Mouse (Mus musculus) hindbrain, postnatal 0 days (tissue): ENCODE measurements around the gene Hspb2. TPM values are rescaled to one million over a fixed set of nuclear protein-coding genes. Genes with fewer than 3 reads are reported as not detected.

Experiments used
- ATAC-seq: fragments of 200-750 bp; cut with Nextera tagmentation; 2 replicates; pipeline ENCODE4 v1.8.0; 2017; ENCODE audit warnings: mild to moderate bottlenecking, moderate TSS enrichment, moderate library complexity
- DNase-seq: peaks from one replicate; pipeline ENCODE4 v3.0.0-alpha.2; 2015; ENCODE audit warnings: low spot score
- H3K27ac ChIP-seq: fragments of 300-500 bp; sonication (generic); 2 replicates; pipeline ENCODE4 v1.5.1; 2014; ENCODE audit warnings: mild to moderate bottlenecking
- H3K27me3 ChIP-seq: fragments of 300-500 bp; sonication (generic); 2 replicates; pipeline ENCODE4 v1.6.1; 2014; ENCODE audit warnings: low read length, mixed read lengths; ENCODE audit not compliant: insufficient read depth
- H3K36me3 ChIP-seq: fragments of 300-500 bp; sonication (generic); 2 replicates; pipeline ENCODE4 v1.6.1; 2014; ENCODE audit warnings: low read length, mixed read lengths; ENCODE audit not compliant: insufficient read depth
- H3K4me1 ChIP-seq: fragments of 300-500 bp; sonication (generic); 2 replicates; pipeline ENCODE4 v1.6.1; 2014; ENCODE audit warnings: antibody characterized with exemption, low read length, mixed read lengths; ENCODE audit not compliant: insufficient read depth
- H3K4me2 ChIP-seq: fragments of 300-500 bp; sonication (generic); 2 replicates; pipeline ENCODE4 v1.6.1; 2014; ENCODE audit warnings: low read depth, mild to moderate bottlenecking, low read length, moderate library complexity, mixed read lengths
- H3K4me3 ChIP-seq: fragments of 300-500 bp; sonication (generic); 2 replicates; pipeline ENCODE4 v1.5.1; 2014; ENCODE audit warnings: low read length
- H3K9ac ChIP-seq: fragments of 300-500 bp; sonication (generic); replicated peaks from 2 replicates; pipeline ENCODE4 v1.6.1; 2014; ENCODE audit warnings: mild to moderate bottlenecking, low read length, moderate library complexity, mixed read lengths
- H3K9me3 ChIP-seq: fragments of 300-500 bp; sonication (generic); 2 replicates; pipeline ENCODE4 v1.6.1; 2016; ENCODE audit warnings: low read length, mixed read lengths
- CTCF ChIP-seq: IDR thresholded peaks from 2 replicates; pipeline ENCODE4 v1.5.1; 2016; ENCODE audit warnings: antibody characterized with exemption, control low read depth, low read depth
- WGBS: fragments of 180-500 bp; shearing (Covaris S2); extraction: QIAGEN DNeasy Blood & Tissue Kit; methylation state at CpG from one replicate; pipeline ENCODE4 v1.1.7; 2014; 5-methylcytosine and 5-hydroxymethylcytosine counted together
- polyA plus RNA-seq: library from polyadenylated mRNA; unstranded; fragments of >200 nt; fragmentation: Nextera tagmentation; extraction: Ambion mirVana; gene quantifications from 2 replicates; pipeline ENCODE4 v1.2.1, GENCODE M21; 2015
- total RNA-seq: library from RNA; depleted of rRNA; stranded (reverse); fragments of >200 nt; gene quantifications from 2 replicates; pipeline ENCODE4 v1.2.3, GENCODE M21; 2014; rRNA removed

Hspb2 gene
- total and polyA plus RNA-seq, 2 experiments from 2014 or later = 2.9 to 5.4 TPM

- DNase-seq = no peak
Observed at GRCm38 (mm10) chr9:50721061-50721460, 31.1 kb downstream of the Hspb2 start.

GRCm38 (mm10) chr9:50718878-50719277 lies 33.3 kb downstream of the Hspb2 start:
- Histone ChIP-seq H3K4me2 (no peak overlapping the region), H3K4me3 (no peak overlapping the region), H3K36me3 (no peaks in the 10 kb centered on the region), H3K27me3 (no peaks in the 10 kb centered on the region), H3K4me1 (peaks cover 12% of the 10 kb centered on the region; the same call in 1 of the 2 replicates), H3K9ac (no peak overlapping the region), H3K9me3 (no peaks in the 10 kb centered on the region), H3K27ac (no peak overlapping the region)
- DNase-seq (no peak), ATAC-seq (no peak)
- no peak for TF ChIP-seq CTCF
- 80% methylated on average over 4 of the region's 4 CpGs for WGBS

More at GRCm38 (mm10) chr9:50721061-50721460, 31.1 kb downstream of the Hspb2 start:
- H3K9me3 ChIP-seq = no peaks in the 10 kb centered on the region
- ATAC-seq = no peak
- H3K27me3 ChIP-seq = no peaks in the 10 kb centered on the region
- H3K4me2 ChIP-seq = no peak overlapping the region
- H3K4me3 ChIP-seq = no peak overlapping the region
- no peaks in the 10 kb centered on the region for H3K36me3 ChIP-seq
- 33% methylated on average over 12 of the region's 12 CpGs for WGBS
- H3K9ac ChIP-seq = no peak overlapping the region
- H3K27ac ChIP-seq = no peak overlapping the region
- no peak for TF ChIP-seq CTCF
- H3K4me1 ChIP-seq = peaks cover 21% of the 10 kb centered on the region

- no peak overlapping the region for H3K4me3 ChIP-seq
- no peak for DNase-seq
- H3K36me3 ChIP-seq = no peaks in the 10 kb centered on the region
- no peaks in the 10 kb centered on the region for H3K4me1 ChIP-seq
- H3K9me3 ChIP-seq = no peaks in the 10 kb centered on the region
- no peaks in the 10 kb centered on the region for H3K27me3 ChIP-seq
- ATAC-seq = no peak
- no peak overlapping the region for H3K4me2 ChIP-seq
- no peak overlapping the region for H3K27ac ChIP-seq
- no peak overlapping the region for H3K9ac ChIP-seq
- 65% methylated on average over 4 of the region's 4 CpGs for WGBS
- no peak for TF ChIP-seq CTCF
Observed at GRCm38 (mm10) chr9:50714188-50714587, 38.0 kb downstream of the Hspb2 start.

- Histone ChIP-seq H3K27ac (no peak overlapping the region), H3K4me2 (no peak overlapping the region), H3K36me3 (peaks cover 7% of the 10 kb centered on the region; the same call in 1 of the 2 replicates), H3K9me3 (no peaks in the 10 kb centered on the region), H3K4me1 (no peaks in the 10 kb centered on the region), H3K4me3 (no peak overlapping the region), H3K9ac (no peak overlapping the region), H3K27me3 (no peaks in the 10 kb centered on the region)
- no peak for TF ChIP-seq CTCF
- 88% methylated on average over 4 of the region's 4 CpGs for WGBS
- ATAC-seq = no peak
- DNase-seq = no peak
Observed at GRCm38 (mm10) chr9:50711337-50711736, 40.8 kb downstream of the Hspb2 start.

GRCm38 (mm10) chr9:50709108-50709507 lies 43.0 kb downstream of the Hspb2 start:
- TF ChIP-seq CTCF = peak; percentile 70
- peaks cover 7% of the 10 kb centered on the region; the same call in 1 of the 2 replicates for H3K36me3 ChIP-seq

GRCm38 (mm10) chr9:50704907-50705306 lies 47.2 kb downstream of the Hspb2 start:
- peaks cover 10% of the 10 kb centered on the region for H3K36me3 ChIP-seq
- H3K9ac ChIP-seq = no peak overlapping the region
- H3K4me2 ChIP-seq = no peak overlapping the region
- no peaks in the 10 kb centered on the region for H3K27me3 ChIP-seq
- no peak overlapping the region for H3K4me3 ChIP-seq
- DNase-seq = no peak
- ATAC-seq = no peak
- H3K27ac ChIP-seq = no peak overlapping the region
- no peaks in the 10 kb centered on the region for H3K9me3 ChIP-seq
- no peak for TF ChIP-seq CTCF
- 50% methylated on average over 6 of the region's 6 CpGs for WGBS
- H3K4me1 ChIP-seq = no peaks in the 10 kb centered on the region

More at GRCm38 (mm10) chr9:50709108-50709507, 43.0 kb downstream of the Hspb2 start:
- no peak overlapping the region for H3K4me2 ChIP-seq
- peak; percentile 63 for DNase-seq
- H3K4me1 ChIP-seq = no peaks in the 10 kb centered on the region
- 24% methylated on average over 2 of the region's 2 CpGs for WGBS
- ATAC-seq = no peak
- H3K27me3 ChIP-seq = no peaks in the 10 kb centered on the region
- no peak overlapping the region for H3K27ac ChIP-seq
- H3K9ac ChIP-seq = no peak overlapping the region
- H3K9me3 ChIP-seq = no peaks in the 10 kb centered on the region
- no peak overlapping the region for H3K4me3 ChIP-seq

Other genes with a start within 250 kb of the Hspb2 start
- gene Pts, start 223.6 kb downstream of the Hspb2 start, total RNA-seq = 65.7 and 86.8 TPM in 2 replicates
- gene Pts, start 223.6 kb downstream of the Hspb2 start, polyA plus RNA-seq = 114 and 115 TPM in 2 replicates
- 17.2 and 21.7 TPM in 2 replicates for gene Il18, start 197.5 kb downstream of the Hspb2 start, total RNA-seq
- 38.0 and 39.5 TPM in 2 replicates for gene Il18, start 197.5 kb downstream of the Hspb2 start, polyA plus RNA-seq
- 0.21 and 0.72 TPM in 2 replicates for gene Bco2, start 197.2 kb downstream of the Hspb2 start, total RNA-seq
- 0.48 and 0.64 TPM in 2 replicates for gene Bco2, start 197.2 kb downstream of the Hspb2 start, polyA plus RNA-seq
- gene Tex12, start 191.0 kb downstream of the Hspb2 start, total RNA-seq = not detected in 2 replicates
- gene Tex12, start 191.0 kb downstream of the Hspb2 start, polyA plus RNA-seq = 0.21 and 0.34 TPM in 2 replicates
- gene Sdhd, start 148.5 kb downstream of the Hspb2 start, total RNA-seq = 217 and 251 TPM in 2 replicates
- gene Sdhd, start 148.5 kb downstream of the Hspb2 start, polyA plus RNA-seq = 355 and 363 TPM in 2 replicates
- gene Timm8b, start 148.4 kb downstream of the Hspb2 start, total RNA-seq = 131 and 165 TPM in 2 replicates
- gene Timm8b, start 148.4 kb downstream of the Hspb2 start, polyA plus RNA-seq = 442 and 445 TPM in 2 replicates
- 1.2 and 2.6 TPM in 2 replicates for gene Pih1d2, start 135.0 kb downstream of the Hspb2 start, total RNA-seq
- gene Pih1d2, start 135.0 kb downstream of the Hspb2 start, polyA plus RNA-seq = 5.5 and 7.7 TPM in 2 replicates
- 10.7 and 15.0 TPM in 2 replicates for gene Nkapd1, start 134.9 kb downstream of the Hspb2 start, total RNA-seq
- gene Nkapd1, start 134.9 kb downstream of the Hspb2 start, polyA plus RNA-seq = 20.2 and 21.2 TPM in 2 replicates
- gene Dlat, start 92.6 kb downstream of the Hspb2 start, total RNA-seq = 72.2 and 77.4 TPM in 2 replicates
- 65.1 and 69.2 TPM in 2 replicates for gene Dlat, start 92.6 kb downstream of the Hspb2 start, polyA plus RNA-seq
- 40.3 and 50.7 TPM in 2 replicates for gene Dixdc1, start 12.8 kb downstream of the Hspb2 start, total RNA-seq
- gene Dixdc1, start 12.8 kb downstream of the Hspb2 start, polyA plus RNA-seq = 24.4 and 26.0 TPM in 2 replicates
- gene 2310030G06Rik, start 5.8 kb downstream of the Hspb2 start, total RNA-seq = 0.79 and 2.4 TPM in 2 replicates
- gene 2310030G06Rik, start 5.8 kb downstream of the Hspb2 start, polyA plus RNA-seq = 2.7 and 3.0 TPM in 2 replicates
- gene Cryab, start 1.0 kb downstream of the Hspb2 start, total RNA-seq = 8.7 and 9.1 TPM in 2 replicates
- 31.2 and 31.4 TPM in 2 replicates for gene Cryab, start 1.0 kb downstream of the Hspb2 start, polyA plus RNA-seq
- 8.9 and 11.7 TPM in 2 replicates for gene Fdxacb1, start 15.9 kb upstream of the Hspb2 start, total RNA-seq
- gene Fdxacb1, start 15.9 kb upstream of the Hspb2 start, polyA plus RNA-seq = 9.6 and 12.0 TPM in 2 replicates
- gene Alg9, start 22.7 kb upstream of the Hspb2 start, total RNA-seq = 92.7 and 94.0 TPM in 2 replicates
- 46.4 and 49.9 TPM in 2 replicates for gene Alg9, start 22.7 kb upstream of the Hspb2 start, polyA plus RNA-seq
- 39.1 and 42.3 TPM in 2 replicates for gene 1110032A03Rik, start 23.2 kb upstream of the Hspb2 start, total RNA-seq
- 66.2 and 75.0 TPM in 2 replicates for gene 1110032A03Rik, start 23.2 kb upstream of the Hspb2 start, polyA plus RNA-seq
- gene Ppp2r1b, start 92.9 kb upstream of the Hspb2 start, total RNA-seq = 18.8 and 23.5 TPM in 2 replicates
- gene Ppp2r1b, start 92.9 kb upstream of the Hspb2 start, polyA plus RNA-seq = 31.4 and 32.8 TPM in 2 replicates